Mouse (Mus musculus) MEL (cell line): ENCODE measurements around the gene Mtfp1. TPM values are rescaled to one million over a fixed set of nuclear protein-coding genes. Genes with fewer than 3 reads are reported as not detected.

Experiments
- DNase-seq: peaks from one replicate; pipeline ENCODE4 v3.0.0; 2011; ENCODE audit warnings: low read depth, low spot score
- H3K27ac ChIP-seq: 2 replicates; pipeline ENCODE4 v1.5.1; 2012; ENCODE audit warnings: low read depth, mild to moderate bottlenecking, control low read depth, low read length, moderate library complexity; ENCODE audit not compliant: control insufficient read depth
- H3K27me3 ChIP-seq, 2 experiments: fragments of 150-350 bp in 1 of 2; sonication (generic) in 1 of 2; 2 replicates each; pipeline ENCODE4 v1.6.1; 2012; ENCODE audit warnings: low read length in 2 of 2, mild to moderate bottlenecking in 2 of 2, improper control_type of control experiment in 1 of 2, moderate library complexity in 1 of 2; ENCODE audit not compliant: insufficient read depth in 2 of 2, control insufficient read depth in 1 of 2
- H3K36me3 ChIP-seq, 2 experiments: 2 replicates each; pipeline ENCODE4 v1.6.1; 2012 to 2014; ENCODE audit warnings: low read length in 2 of 2, improper control_type of control experiment in 1 of 2, inconsistent platforms in 1 of 2, mild to moderate bottlenecking in 1 of 2; ENCODE audit not compliant: insufficient read depth in 2 of 2, control insufficient read depth in 1 of 2
- H3K4me1 ChIP-seq, 2 experiments: fragments of 150-350 bp in 1 of 2; sonication (generic) in 1 of 2; 2 replicates each; pipeline ENCODE4 v1.6.1; 2012; ENCODE audit warnings: low read length in 2 of 2, improper control_type of control experiment in 1 of 2, mild to moderate bottlenecking in 1 of 2; ENCODE audit not compliant: insufficient read depth in 2 of 2, control insufficient read depth in 1 of 2
- H3K4me3 ChIP-seq, 2 experiments: fragments of 150-350 bp in 1 of 2; sonication (generic) in 1 of 2; 2 replicates each; pipeline ENCODE4 v1.5.1; 2012; ENCODE audit warnings: low read depth in 2 of 2, low read length in 2 of 2, mild to moderate bottlenecking in 2 of 2, moderate library complexity in 2 of 2, control low read depth in 1 of 2, improper control_type of control experiment in 1 of 2; ENCODE audit not compliant: control insufficient read depth in 1 of 2, insufficient read depth in 1 of 2
- H3K79me2 ChIP-seq: 2 replicates; pipeline ENCODE4 v1.6.1; 2012; ENCODE audit warnings: mild to moderate bottlenecking, low read length, moderate library complexity; ENCODE audit not compliant: control insufficient read depth, poor library complexity, insufficient read depth
- H3K9ac ChIP-seq: 2 replicates; pipeline ENCODE4 v1.6.1; 2012; ENCODE audit warnings: low read depth, mild to moderate bottlenecking, control low read depth, low read length, moderate library complexity; ENCODE audit not compliant: control insufficient read depth, poor library complexity, severe bottlenecking
- H3K9me3 ChIP-seq: fragments of 150-350 bp; sonication (generic); replicated peaks from 2 replicates; pipeline ENCODE4 v1.6.1; 2012; ENCODE audit warnings: mild to moderate bottlenecking, low read length, improper control_type of control experiment, moderate library complexity; ENCODE audit not compliant: insufficient read depth
- CHD1 ChIP-seq: IDR thresholded peaks from 2 replicates; pipeline ENCODE4 v1.6.1; 2012; ENCODE audit warnings: low read depth, mild to moderate bottlenecking, inconsistent platforms, low read length, improper control_type of control experiment
- CTCF ChIP-seq, 3 experiments: IDR thresholded peaks in 2 of 3; conservative IDR thresholded peaks in 1 of 3; 2 replicates each; pipeline ENCODE4 v1.5.1; 2011 to 2012; ENCODE audit warnings: low read length in 3 of 3, low read depth in 2 of 3, mild to moderate bottlenecking in 2 of 3, improper control_type of control experiment in 1 of 3, inconsistent platforms in 1 of 3, mixed read lengths in 1 of 3, moderate library complexity in 1 of 3; ENCODE audit not compliant: control insufficient read depth in 1 of 3, insufficient read depth in 1 of 3, poor library complexity in 1 of 3, severe bottlenecking in 1 of 3
- E2F4 ChIP-seq: IDR thresholded peaks from 2 replicates; pipeline ENCODE4 v1.6.1; 2011; ENCODE audit warnings: low read depth, low read length, improper control_type of control experiment, borderline replicate concordance
- ELF1 ChIP-seq: IDR thresholded peaks from 2 replicates; pipeline ENCODE4 v1.6.1; 2014; ENCODE audit warnings: low read depth, mild to moderate bottlenecking, inconsistent platforms, low read length, improper control_type of control experiment, moderate library complexity
- EP300 ChIP-seq, 2 experiments: IDR thresholded peaks; 2 replicates each; pipeline ENCODE4 v1.6.1; 2011; ENCODE audit warnings: improper control_type of control experiment in 2 of 2, low read length in 2 of 2, low read depth in 1 of 2, mild to moderate bottlenecking in 1 of 2
- ETS1 ChIP-seq: IDR thresholded peaks from 2 replicates; pipeline ENCODE4 v1.6.1; 2012; ENCODE audit warnings: low read depth, mild to moderate bottlenecking, inconsistent platforms, low read length, improper control_type of control experiment, moderate library complexity
- GABPA ChIP-seq: IDR thresholded peaks from 2 replicates; pipeline ENCODE4 v1.6.1; 2012; ENCODE audit warnings: low read depth, mild to moderate bottlenecking, inconsistent platforms, low read length, improper control_type of control experiment, moderate library complexity
- GATA1 ChIP-seq: IDR thresholded peaks from 2 replicates; pipeline ENCODE4 v1.6.1; 2011; ENCODE audit warnings: low read depth, low read length, improper control_type of control experiment
- HCFC1 ChIP-seq: IDR thresholded peaks from 2 replicates; pipeline ENCODE4 v1.6.1; 2012; ENCODE audit warnings: low read depth, mild to moderate bottlenecking, inconsistent platforms, low read length, improper control_type of control experiment, moderate library complexity
- MAX ChIP-seq: IDR thresholded peaks from 2 replicates; pipeline ENCODE4 v1.6.1; 2011; ENCODE audit warnings: low read length, improper control_type of control experiment
- MYC ChIP-seq: IDR thresholded peaks from 2 replicates; pipeline ENCODE4 v1.6.1; 2011; ENCODE audit warnings: low read depth, mild to moderate bottlenecking, low read length, improper control_type of control experiment, moderate library complexity
- NELFE ChIP-seq: IDR thresholded peaks from 2 replicates; pipeline ENCODE4 v1.6.1; 2011; ENCODE audit warnings: low read depth, low read length, improper control_type of control experiment
- POLR2A ChIP-seq, 2 experiments: IDR thresholded peaks; 2 replicates each; pipeline ENCODE4 v1.6.1; 2011 to 2012; ENCODE audit warnings: low read length in 2 of 2, mild to moderate bottlenecking in 2 of 2, control low read depth in 1 of 2, improper control_type of control experiment in 1 of 2, low read depth in 1 of 2, moderate library complexity in 1 of 2; ENCODE audit not compliant: control insufficient read depth in 1 of 2, insufficient read depth in 1 of 2, poor library complexity in 1 of 2
- POLR2AphosphoS2 ChIP-seq: IDR thresholded peaks from 2 replicates; pipeline ENCODE4 v1.6.1; 2011; ENCODE audit warnings: low read length, improper control_type of control experiment
- POLR2AphosphoS5 ChIP-seq: IDR thresholded peaks from 2 replicates; pipeline ENCODE4 v1.6.1; 2012; ENCODE audit warnings: low read depth, borderline replicate concordance, mild to moderate bottlenecking, inconsistent platforms, low read length, moderate library complexity, mixed read lengths
- RCOR1 ChIP-seq: IDR thresholded peaks from 2 replicates; pipeline ENCODE4 v1.6.1; 2012; ENCODE audit warnings: low read depth, mild to moderate bottlenecking, inconsistent platforms, low read length, improper control_type of control experiment
- SIN3A ChIP-seq: IDR thresholded peaks from 2 replicates; pipeline ENCODE4 v1.6.1; 2012; ENCODE audit warnings: low read length, improper control_type of control experiment, inconsistent platforms
- TAL1 ChIP-seq: IDR thresholded peaks from 2 replicates; pipeline ENCODE4 v1.6.1; 2012; ENCODE audit warnings: mild to moderate bottlenecking, inconsistent platforms, low read length, moderate library complexity, mixed read lengths
- USF1 ChIP-seq: IDR thresholded peaks from 2 replicates; pipeline ENCODE4 v1.6.1; 2014; ENCODE audit warnings: low read depth, mild to moderate bottlenecking, inconsistent platforms, low read length, improper control_type of control experiment, moderate library complexity
- USF2 ChIP-seq, 2 experiments: IDR thresholded peaks; 2 replicates each; pipeline ENCODE4 v1.6.1; 2011 to 2012; ENCODE audit warnings: improper control_type of control experiment in 2 of 2, low read length in 2 of 2, borderline replicate concordance in 1 of 2, inconsistent platforms in 1 of 2, low read depth in 1 of 2, mild to moderate bottlenecking in 1 of 2; ENCODE audit not compliant: insufficient read depth in 1 of 2
- ZC3H11A ChIP-seq: IDR thresholded peaks from 2 replicates; pipeline ENCODE4 v1.6.1; 2012; ENCODE audit warnings: low read depth, mild to moderate bottlenecking, inconsistent platforms, low read length, improper control_type of control experiment
- ZMIZ1 ChIP-seq: IDR thresholded peaks from 2 replicates; pipeline ENCODE4 v1.6.1; 2012; ENCODE audit warnings: low read depth, mild to moderate bottlenecking, inconsistent platforms, low read length, improper control_type of control experiment, moderate library complexity
- ZNF384 ChIP-seq: IDR thresholded peaks from 2 replicates; pipeline ENCODE4 v1.6.1; 2012; ENCODE audit warnings: low read depth, mild to moderate bottlenecking, inconsistent platforms, low read length, improper control_type of control experiment
- polyA plus RNA-seq, 2 experiments: library from polyadenylated mRNA; stranded (reverse) in 1 of 2; unstranded in 1 of 2; fragments of >175 nt in 1 of 2; fragments of >200 nt in 1 of 2; gene quantifications; 2 replicates each; pipeline versions ENCODE4 v1.2.1 to v1.2.4; 2012; ENCODE audit warnings: low replicate concordance in 2 of 2, low read depth in 1 of 2; ENCODE audit not compliant: insufficient read length in 2 of 2, insufficient read depth in 1 of 2, missing spikeins in 1 of 2
- total RNA-seq: library from RNA; depleted of rRNA; stranded (reverse); fragments of 300-350 nt; gene quantifications from 2 replicates; pipeline ENCODE4 v1.2.3, GENCODE M21; 2012

Gene Mtfp1
- total and polyA plus RNA-seq, 3 experiments, result 70.5 to 84.8 TPM; not detected in 1

DNA sequence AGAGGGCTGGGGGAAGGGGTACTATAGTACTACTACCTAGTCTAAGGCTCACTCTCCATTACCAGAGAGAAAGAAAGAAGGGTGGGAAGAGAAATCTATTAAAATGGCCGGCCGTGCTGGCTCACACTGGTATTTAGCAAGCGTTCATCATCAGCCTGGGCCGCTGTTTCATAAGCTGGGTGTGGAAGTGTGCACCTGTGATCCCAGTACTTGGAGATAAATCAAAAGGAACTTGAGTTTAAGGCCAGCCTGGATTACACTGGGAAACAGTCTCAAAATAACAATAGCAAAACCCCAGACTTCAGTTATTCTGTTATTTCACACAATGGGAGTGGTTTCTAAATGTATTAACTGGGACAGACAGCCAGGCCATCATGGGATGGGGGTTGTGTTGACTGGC, 32.7 kb downstream of the Mtfp1 start:
- Histone ChIP-seq H3K4me1 (no peaks in the 10 kb centered on the region), H3K36me3 (no peaks in the 10 kb centered on the region), H3K27me3 (peaks cover 17 to 22% of the 10 kb centered on the region in 2 experiments), H3K9ac (no peak overlapping the region), H3K79me2 (no peaks in the 10 kb centered on the region), H3K4me3 (no peak overlapping the region), H3K27ac (no peak overlapping the region), H3K9me3 (no peaks in the 10 kb centered on the region)
- no peak for DNase-seq
- TF ChIP-seq ELF1 (no peak), ZMIZ1 (no peak), EP300 (IDR thresholded peaks at IDR 0.05; ENCODE audit: low read depth in 1 of 2, low read length in 2 of 2) (no peak), CHD1 (no peak), ZNF384 (no peak), NELFE (no peak), USF2 (IDR thresholded peaks at IDR 0.05; ENCODE audit: borderline replicate concordance in 1 of 2, insufficient read depth in 1 of 2, low read depth in 1 of 2, low read length in 2 of 2) (no peak), E2F4 (no peak), RCOR1 (no peak), GABPA (no peak)

DNA sequence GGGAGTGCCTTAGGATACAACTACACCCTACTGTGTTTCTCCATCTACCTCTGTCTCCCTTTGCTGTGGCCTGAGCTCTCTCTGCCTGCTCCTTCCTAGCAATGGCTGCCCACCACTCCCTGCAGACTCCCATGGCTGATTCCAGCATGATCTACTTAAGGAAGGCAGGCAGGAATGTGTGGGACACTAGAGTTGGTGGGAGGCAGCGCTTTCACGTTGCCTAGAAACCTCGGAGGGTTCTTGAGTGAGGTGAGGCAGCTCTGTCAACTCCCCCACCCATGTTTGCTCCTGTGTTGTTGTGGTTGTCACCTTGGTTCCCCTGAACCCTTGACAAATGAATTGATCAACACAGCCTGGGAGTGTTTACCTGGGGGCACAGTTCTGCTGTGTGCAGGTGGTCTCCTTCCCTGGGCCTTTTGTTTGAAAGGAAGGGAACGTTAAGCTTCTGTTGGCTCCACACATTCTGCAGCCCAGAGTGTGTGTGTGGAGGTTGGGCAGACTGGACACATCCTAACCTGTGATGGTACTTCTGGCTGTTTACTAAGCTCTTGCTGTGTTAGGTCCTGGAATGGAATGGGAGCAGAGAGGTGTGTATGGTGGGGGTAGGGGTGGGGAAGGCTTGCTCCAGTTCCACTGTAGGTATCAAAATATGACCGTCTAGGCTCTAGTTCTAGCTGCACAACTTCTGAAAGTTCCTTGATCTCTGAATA, 34.2 kb downstream of the Mtfp1 start:
- H3K9ac ChIP-seq, result no peak overlapping the region
- H3K9me3 ChIP-seq, result no peaks in the 10 kb centered on the region
- H3K27ac ChIP-seq, result no peak overlapping the region
- peaks cover 22 to 28% of the 10 kb centered on the region in 2 experiments for H3K27me3 ChIP-seq
- TF ChIP-seq MAX, result no peak
- TF ChIP-seq USF1, result no peak
- no peak for TF ChIP-seq HCFC1
- no peak for TF ChIP-seq ELF1
- no peak for TF ChIP-seq POLR2AphosphoS2
- TF ChIP-seq POLR2A (IDR thresholded peaks at IDR 0.05; ENCODE audit: control insufficient read depth in 1 of 2, insufficient read depth in 1 of 2, low read depth in 1 of 2, low read length in 2 of 2, poor library complexity in 1 of 2), result no peak
- TF ChIP-seq CTCF (IDR thresholded peaks at IDR 0.05 in 2 of 3, conservative IDR thresholded peaks at IDR 0.05 in 1 of 3; ENCODE audit: control insufficient read depth in 1 of 3, insufficient read depth in 1 of 3, low read depth in 2 of 3, low read length in 3 of 3, poor library complexity in 1 of 3, severe bottlenecking in 1 of 3), result no peak
- no peak for TF ChIP-seq SIN3A
- TF ChIP-seq TAL1, result no peak
- TF ChIP-seq POLR2AphosphoS5, result no peak
- no peak for TF ChIP-seq USF2 (IDR thresholded peaks at IDR 0.05; ENCODE audit: borderline replicate concordance in 1 of 2, insufficient read depth in 1 of 2, low read depth in 1 of 2, low read length in 2 of 2)
- TF ChIP-seq GATA1, result no peak
- TF ChIP-seq ETS1, result no peak
- TF ChIP-seq ZMIZ1, result no peak
- no peak for TF ChIP-seq MYC
- no peak for TF ChIP-seq ZC3H11A
- TF ChIP-seq, all 39 proteins: peak for 0
- Histone ChIP-seq H3K4me1 (no peaks in the 10 kb centered on the region), H3K4me3 (no peak overlapping the region), H3K79me2 (no peaks in the 10 kb centered on the region), H3K36me3 (no peaks in the 10 kb centered on the region)
- DNase-seq, result no peak
